Mouse (Mus musculus) lung, adult 2 months (tissue): ENCODE data around the gene Rab5a.
"Not testable (repeated sequence)": the region's sequence is repeated elsewhere in the genome, so short reads cannot be mapped to it uniquely, and the experiment has no call there.

ENCODE experiments used
- CTCF ChIP-seq: fragments of 200-500 bp; IDR thresholded peaks from 2 replicates; pipeline ENCODE4 v1.5.1; 2011; ENCODE audit warnings: mild to moderate bottlenecking, low read length, control low read depth; ENCODE audit not compliant: insufficient read depth
- POLR2A ChIP-seq: fragments of 200-500 bp; IDR thresholded peaks from 2 replicates; pipeline ENCODE4 v1.6.1; 2011; ENCODE audit warnings: low read depth, mild to moderate bottlenecking, control low read depth, low read length, borderline replicate concordance; ENCODE audit errors: extremely low read depth

GRCm38 (mm10) chr17:53539351-53539750 lies 60.3 kb downstream of the Rab5a start, which contains the start of gene Pp2d1:
- not testable (repeated sequence) for TF ChIP-seq CTCF, POLR2A
